Mouse (Mus musculus): Measurements from ENCODE around the gene Hoxb6. TPM values are rescaled to one million over a fixed set of nuclear protein-coding genes. Genes with fewer than 3 reads are reported as not detected.

The Hoxb6 gene
- polyA plus RNA-seq, 1 experiment = 0.11 TPM

- TF ChIP-seq GATA1 (IDR thresholded peaks at IDR 0.05; ENCODE audit: low read length) = no peak
Measured at GRCm38 (mm10) chr11:96278773-96279172, 13.5 kb upstream of the Hoxb6 start.

GRCm38 (mm10) chr11:96279421-96280233 lies 12.6 kb upstream of the Hoxb6 start:
- no peak for TF ChIP-seq GATA1 (IDR thresholded peaks at IDR 0.05; ENCODE audit: low read length)

- TF ChIP-seq GATA1 (IDR thresholded peaks at IDR 0.05; ENCODE audit: low read length) = no peak
Measured at GRCm38 (mm10) chr11:96280399-96281378, 11.6 kb upstream of the Hoxb6 start.

- TF ChIP-seq GATA1 (IDR thresholded peaks at IDR 0.05; ENCODE audit: low read length) = no peak
Measured at GRCm38 (mm10) chr11:96281396-96281795, 10.9 kb upstream of the Hoxb6 start.

- TF ChIP-seq GATA1 (IDR thresholded peaks at IDR 0.05; ENCODE audit: low read length) = no peak
Measured at GRCm38 (mm10) chr11:96281855-96282570, 10.3 kb upstream of the Hoxb6 start, which contains the start of gene Hoxb8. Hoxb8 (plus strand) TSS chr11:96281905.

GRCm38 (mm10) chr11:96282795-96283430 lies 9.4 kb upstream of the Hoxb6 start:
- TF ChIP-seq GATA1 (IDR thresholded peaks at IDR 0.05; ENCODE audit: low read length) = no peak

GRCm38 (mm10) chr11:96284041-96284749 lies 8.1 kb upstream of the Hoxb6 start:
- no peak for TF ChIP-seq GATA1 (IDR thresholded peaks at IDR 0.05; ENCODE audit: low read length)

- no peak for TF ChIP-seq GATA1 (IDR thresholded peaks at IDR 0.05; ENCODE audit: low read length)
Measured at GRCm38 (mm10) chr11:96284774-96285734, 7.2 kb upstream of the Hoxb6 start.

- no peak for TF ChIP-seq GATA1 (IDR thresholded peaks at IDR 0.05; ENCODE audit: low read length)
Measured at GRCm38 (mm10) chr11:96285771-96286738, 6.2 kb upstream of the Hoxb6 start, which contains the start of gene Hoxb7. Hoxb7 (plus strand) TSS chr11:96286623.

GRCm38 (mm10) chr11:96286739-96287385 lies 5.4 kb upstream of the Hoxb6 start:
- TF ChIP-seq GATA1 (IDR thresholded peaks at IDR 0.05; ENCODE audit: low read length) = no peak

- no peak for TF ChIP-seq GATA1 (IDR thresholded peaks at IDR 0.05; ENCODE audit: low read length)
Measured at GRCm38 (mm10) chr11:96287411-96287810, 4.9 kb upstream of the Hoxb6 start.
